Mouse (Mus musculus) midbrain, postnatal 0 days (tissue): Measurements from ENCODE around the gene Olfr168. TPM values are rescaled to one million over a fixed set of nuclear protein-coding genes. Genes with fewer than 3 reads are reported as not detected.
"Not testable (repeated sequence)": the region's sequence is repeated elsewhere in the genome, so short reads cannot be mapped to it uniquely, and the experiment has no call there.

ENCODE experiments used
- ATAC-seq: fragments of 200-750 bp; cut with Nextera tagmentation; 2 replicates; pipeline ENCODE4 v1.8.0; 2017; ENCODE audit warnings: moderate number of reproducible peaks, mild to moderate bottlenecking, moderate TSS enrichment, moderate library complexity; ENCODE audit not compliant: low FRiP score
- DNase-seq: peaks from one replicate; pipeline ENCODE4 v3.0.0-alpha.2; 2015; ENCODE audit warnings: low spot score
- H3K27ac ChIP-seq: fragments of 300-500 bp; sonication (generic); 2 replicates; pipeline ENCODE4 v1.5.1; 2014; ENCODE audit warnings: low read depth, mild to moderate bottlenecking, low read length, mixed read lengths
- H3K27me3 ChIP-seq: fragments of 300-500 bp; sonication (generic); 2 replicates; pipeline ENCODE4 v1.6.1; 2014; ENCODE audit warnings: low read length, control low read depth, mixed read lengths; ENCODE audit not compliant: insufficient read depth
- H3K36me3 ChIP-seq: fragments of 300-500 bp; sonication (generic); 2 replicates; pipeline ENCODE4 v1.6.1; 2014; ENCODE audit warnings: low read length, control low read depth, mixed read lengths; ENCODE audit not compliant: insufficient read depth
- H3K4me1 ChIP-seq: fragments of 300-500 bp; sonication (generic); 2 replicates; pipeline ENCODE4 v1.6.1; 2014; ENCODE audit warnings: mild to moderate bottlenecking, control low read depth, antibody characterized with exemption, low read length, mixed read lengths; ENCODE audit not compliant: insufficient read depth
- H3K4me2 ChIP-seq: fragments of 300-500 bp; sonication (generic); 2 replicates; pipeline ENCODE4 v1.6.1; 2014; ENCODE audit warnings: low read depth, mild to moderate bottlenecking, low read length, mixed read lengths; ENCODE audit not compliant: poor library complexity, severe bottlenecking
- H3K4me3 ChIP-seq: fragments of 300-500 bp; sonication (generic); 2 replicates; pipeline ENCODE4 v1.5.1; 2014; ENCODE audit warnings: low read depth, mild to moderate bottlenecking, low read length, moderate library complexity
- H3K9ac ChIP-seq: fragments of 300-500 bp; sonication (generic); replicated peaks from 2 replicates; pipeline ENCODE4 v1.6.1; 2014; ENCODE audit warnings: mild to moderate bottlenecking, low read length, moderate library complexity, mixed read lengths; ENCODE audit not compliant: poor library complexity, severe bottlenecking
- H3K9me3 ChIP-seq: fragments of 300-500 bp; sonication (generic); 2 replicates; pipeline ENCODE4 v1.6.1; 2016; ENCODE audit warnings: low read length, control low read depth
- CTCF ChIP-seq: IDR thresholded peaks from 2 replicates; pipeline ENCODE4 v1.5.1; 2016; ENCODE audit warnings: antibody characterized with exemption, mild to moderate bottlenecking
- WGBS: fragments of 180-500 bp; shearing (Covaris S2); extraction: QIAGEN DNeasy Blood & Tissue Kit; methylation state at CpG from one replicate; pipeline ENCODE4 v1.1.7; 2014; 5-methylcytosine and 5-hydroxymethylcytosine counted together
- polyA plus RNA-seq: library from polyadenylated mRNA; unstranded; fragments of >200 nt; fragmentation: Nextera tagmentation; extraction: Ambion mirVana; gene quantifications from 2 replicates; pipeline ENCODE4 v1.2.1, GENCODE M21; 2015
- total RNA-seq: library from RNA; depleted of rRNA; stranded (reverse); fragments of >200 nt; gene quantifications from 2 replicates; pipeline ENCODE4 v1.2.3, GENCODE M21; 2014; rRNA removed

Olfr168 gene
- total RNA-seq (not detected in 2 replicates), polyA plus RNA-seq (not detected in 2 replicates)

DNA sequence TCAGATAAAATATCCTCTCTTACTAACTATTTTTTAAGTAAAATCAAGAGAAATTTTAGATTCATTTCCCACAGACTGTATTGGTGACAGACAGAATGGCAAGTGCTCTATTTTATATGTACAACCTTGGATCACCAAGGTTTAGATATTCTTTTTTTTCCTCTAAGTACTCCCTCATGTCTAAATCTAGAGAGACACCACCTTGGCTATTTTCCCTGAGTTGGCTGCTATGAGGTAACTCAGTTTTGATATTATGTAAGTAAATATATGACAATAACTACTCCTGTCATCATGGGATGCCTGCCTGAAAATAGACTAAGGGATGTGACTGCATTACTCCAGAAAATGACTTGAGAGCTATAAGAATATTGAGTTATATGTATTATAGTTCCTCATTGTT is at the start of gene Olfr168:
TSS of gene Olfr168 (minus strand) at position 101 of the 400 bp plus-strand sequence.
- no peak for DNase-seq
- H3K4me3 ChIP-seq: no peak within 1 kb of the TSS
- H3K36me3 ChIP-seq: no peaks in the 10 kb centered on the region
- H3K27me3 ChIP-seq: no peaks in the 10 kb centered on the region
- no peak for ATAC-seq
- H3K27ac ChIP-seq: no peak within 1 kb of the TSS
- TF ChIP-seq CTCF: no peak
- H3K9me3 ChIP-seq: no peaks in the 10 kb centered on the region
- H3K4me2 ChIP-seq: no peak within 1 kb of the TSS
- no peak within 1 kb of the TSS for H3K9ac ChIP-seq
- H3K4me1 ChIP-seq: no peaks in the 10 kb centered on the region

GRCm38 (mm10) chr16:19571709-19572108 is 36.4 kb upstream of the Olfr168 start, which contains the start of gene Olfr169:
Olfr169 (minus strand) TSS chr16:19571809.
- H3K4me1 ChIP-seq, H3K9me3 ChIP-seq, ATAC-seq, H3K4me3 ChIP-seq, H3K27ac ChIP-seq, DNase-seq, H3K4me2 ChIP-seq, H3K27me3 ChIP-seq, H3K9ac ChIP-seq, H3K36me3 ChIP-seq: not testable (repeated sequence)
- 91% methylated on average over 2 of the region's 2 CpGs for WGBS

- not testable (repeated sequence) for DNase-seq, H3K4me3 ChIP-seq, H3K36me3 ChIP-seq, H3K4me2 ChIP-seq, H3K27me3 ChIP-seq, H3K9me3 ChIP-seq, H3K27ac ChIP-seq, H3K9ac ChIP-seq, H3K4me1 ChIP-seq, ATAC-seq
- 91% methylated on average over 7 of the region's 7 CpGs for whole genome bisulfite sequencing
Observed at GRCm38 (mm10) chr16:19553429-19553828, 18.1 kb upstream of the Olfr168 start.

DNA sequence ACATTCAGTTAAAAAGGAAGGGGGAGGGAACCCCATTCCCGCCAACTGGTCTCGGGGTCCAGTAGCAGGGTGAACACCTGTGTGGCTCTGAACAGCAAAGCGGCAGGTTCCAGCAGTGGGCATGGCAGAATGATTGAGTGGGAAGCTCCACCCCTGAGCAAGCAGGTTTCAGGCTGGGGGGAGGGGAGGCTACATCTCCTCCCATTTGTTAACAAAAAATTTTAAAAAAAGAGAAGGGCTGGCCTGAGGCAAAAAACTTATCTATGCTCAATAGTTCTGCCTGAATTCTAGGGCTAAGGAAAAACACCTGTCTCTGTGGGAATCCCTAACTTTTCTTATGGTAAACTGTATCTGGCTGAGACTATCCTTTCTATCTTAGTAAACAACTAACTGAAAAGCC is 16.9 kb upstream of the Olfr168 start:
- not testable (repeated sequence) for H3K36me3 ChIP-seq, H3K4me3 ChIP-seq, H3K4me1 ChIP-seq, H3K4me2 ChIP-seq, H3K27ac ChIP-seq, H3K9me3 ChIP-seq, H3K9ac ChIP-seq, H3K27me3 ChIP-seq, DNase-seq, ATAC-seq
- 95% methylated on average over 3 of the region's 3 CpGs for WGBS

- Histone ChIP-seq H3K4me2 (no peak within 1 kb of the TSS), H3K9me3 (no peaks in the 10 kb centered on the region), H3K36me3 (no peaks in the 10 kb centered on the region), H3K4me3 (no peak within 1 kb of the TSS), H3K27me3 (no peaks in the 10 kb centered on the region), H3K27ac (no peak within 1 kb of the TSS), H3K9ac (no peak within 1 kb of the TSS), H3K4me1 (no peaks in the 10 kb centered on the region)
- ATAC-seq (no peak), DNase-seq (no peak)
- WGBS: 89% methylated on average over 2 of the region's 2 CpGs
- no peak for TF ChIP-seq CTCF
Observed at GRCm38 (mm10) chr16:19522166-19522565, 13.2 kb downstream of the Olfr168 start, which contains the start of gene Olfr167. Olfr167 (minus strand) TSS chr16:19522266.

DNA sequence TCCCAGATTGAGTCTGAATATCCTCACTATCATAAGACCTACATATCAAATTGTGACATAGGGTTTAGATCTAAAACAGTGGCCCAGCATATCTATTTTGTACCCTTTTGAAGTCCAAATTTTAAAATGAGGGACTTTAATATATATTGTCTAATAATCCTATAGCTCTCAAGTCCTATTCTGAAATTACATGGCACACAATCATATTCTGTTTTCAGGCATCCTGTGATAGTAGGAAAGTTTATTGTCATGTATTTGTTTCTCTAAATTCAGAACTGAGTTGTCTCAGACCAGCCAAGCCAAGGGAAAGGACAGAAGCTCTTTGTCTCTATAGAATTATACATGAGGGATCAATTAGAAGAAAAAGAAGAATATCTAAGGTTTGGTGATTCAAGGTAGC is 52.0 kb downstream of the Olfr168 start, which contains the start of gene Olfr166:
TSS of gene Olfr166 (plus strand) at position 301 of the 400 bp plus-strand sequence.
- ATAC-seq (no peak), DNase-seq (no peak)
- no peaks in the 10 kb centered on the region for H3K27me3 ChIP-seq
- TF ChIP-seq CTCF: no peak
- no peaks in the 10 kb centered on the region for H3K9me3 ChIP-seq
- H3K27ac ChIP-seq: no peak within 1 kb of the TSS
- no peak within 1 kb of the TSS for H3K4me2 ChIP-seq
- no peaks in the 10 kb centered on the region for H3K4me1 ChIP-seq
- H3K36me3 ChIP-seq: no peaks in the 10 kb centered on the region
- no peak within 1 kb of the TSS for H3K9ac ChIP-seq
- H3K4me3 ChIP-seq: no peak within 1 kb of the TSS

Other genes starting within 250 kb of the Olfr168 start
- gene Olfr164, start 221.5 kb downstream of the Olfr168 start, total RNA-seq: not detected in 2 replicates
- gene Olfr164, start 221.5 kb downstream of the Olfr168 start, polyA plus RNA-seq: not detected in 2 replicates
- not detected in 2 replicates for gene Olfr165, start 112.4 kb downstream of the Olfr168 start, total RNA-seq
- gene Olfr165, start 112.4 kb downstream of the Olfr168 start, polyA plus RNA-seq: not detected in 2 replicates
- gene Olfr166, start 51.9 kb downstream of the Olfr168 start, total RNA-seq: not detected in 2 replicates
- not detected in 2 replicates for gene Olfr166, start 51.9 kb downstream of the Olfr168 start, polyA plus RNA-seq
- gene Olfr167, start 13.3 kb downstream of the Olfr168 start, total RNA-seq: not detected in 2 replicates
- not detected in 2 replicates for gene Olfr167, start 13.3 kb downstream of the Olfr168 start, polyA plus RNA-seq
- not detected in 2 replicates for gene Olfr169, start 36.3 kb upstream of the Olfr168 start, total RNA-seq
- gene Olfr169, start 36.3 kb upstream of the Olfr168 start, polyA plus RNA-seq: not detected in 2 replicates
- gene Olfr170, start 76.3 kb upstream of the Olfr168 start, total RNA-seq: not detected in 2 replicates
- not detected in 2 replicates for gene Olfr170, start 76.3 kb upstream of the Olfr168 start, polyA plus RNA-seq
- not detected in 2 replicates for gene Olfr171, start 94.4 kb upstream of the Olfr168 start, total RNA-seq
- not detected in 2 replicates for gene Olfr171, start 94.4 kb upstream of the Olfr168 start, polyA plus RNA-seq
- not detected in 2 replicates for gene Lamp3, start 170.8 kb upstream of the Olfr168 start, total RNA-seq
- gene Lamp3, start 170.8 kb upstream of the Olfr168 start, polyA plus RNA-seq: 0.05 TPM in 1 of 2 replicates, not detected in the other
- 32.9 and 42.6 TPM in 2 replicates for gene B3gnt5, start 224.7 kb upstream of the Olfr168 start, total RNA-seq
- gene B3gnt5, start 224.7 kb upstream of the Olfr168 start, polyA plus RNA-seq: 23.9 and 27.2 TPM in 2 replicates